Comparison of ENCODE assay signal across 18 mouse cellular contexts in genomic region chr12:97501441-97501840, GRCm38 (mm10).
DNase-seq lines count a peak whose midpoint lies in the region.
"Had no signal": no experiment of that assay in that cellular context is flagged by ENCODE, and none has a peak within 500 bp of the region (broad histone marks: within the 10 kb centered on the region; RNA-seq: fewer than 3 reads in every experiment).

No protein-coding gene starts in this region.

- peak; percentile 60 to 61 for DNase-seq in cerebellum, postnatal 10 days
- DNase-seq in cerebellum, adult 11-12 months = no peak
- peak; percentile 88 for DNase-seq in brain, adult 2 months (ENCODE audit: low read depth, low spot score)
- peak; percentile 8 to 26 for DNase-seq in frontal cortex, postnatal 14 days (ENCODE audit: low spot score in 2 of 2)
- peak; percentile 32 to 95 for DNase-seq in left cerebral cortex, postnatal 25 days (ENCODE audit: low spot score in 2 of 2)
- DNase-seq in heart, postnatal 36 days = no peak
- no peak for DNase-seq in kidney, postnatal 10 days
- DNase-seq in heart, adult 18-20 months = no peak
- DNase-seq: adrenal gland, postnatal 10 days; cerebellum, postnatal 25 days; embryo, embryonic 11 days; gastrocnemius, postnatal 36 days; kidney, adult 9 months; kidney, postnatal 25 days; liver, embryonic 13.5 days; lung, adult 2 months; midbrain, embryonic 14.5 days; thymus, postnatal 25 days had no signal

- intact Hi-C loops in left cerebral cortex, postnatal 25 days (cut with DNase I) = loop anchor here (2.0 to 5.0 kb wide), 3 partner anchors 43 to 686 kb away; no protein-coding TSS in a partner anchor
- intact Hi-C loops in heart, postnatal 36 days (cut with DNase I) = no loop called here

Comparison
In these comparisons a context has a peak if more than half of its experiments do, and no peak if none do; other contexts are left out.
1. DNase-seq: peak in cerebellum, postnatal 10 days (2 of 2), brain, adult 2 months (single experiment), frontal cortex, postnatal 14 days (2 of 2) and left cerebral cortex, postnatal 25 days (2 of 2); none in cerebellum, adult 11-12 months (single experiment), heart, postnatal 36 days (0 of 2), kidney, postnatal 10 days (single experiment) and heart, adult 18-20 months (0 of 2).